Mouse (Mus musculus) bone marrow macrophage, adult 2 months (primary cell): ENCODE results near the gene Zswim1. TPM values are rescaled to one million over a fixed set of nuclear protein-coding genes. Genes with fewer than 3 reads are reported as not detected.
"Not testable (repeated sequence)": the region's sequence is repeated elsewhere in the genome, so short reads cannot be mapped to it uniquely, and the experiment has no call there.

ENCODE experiments used
- H3K27ac ChIP-seq: 2 replicates; pipeline ENCODE4 v1.5.1; 2012; ENCODE audit warnings: low read depth, low read length; ENCODE audit not compliant: insufficient read depth
- H3K4me1 ChIP-seq: 2 replicates; pipeline ENCODE4 v1.6.1; 2012; ENCODE audit warnings: low read length; ENCODE audit not compliant: control insufficient read depth, insufficient read depth
- H3K4me3 ChIP-seq: 2 replicates; pipeline ENCODE4 v1.5.1; 2012; ENCODE audit warnings: mild to moderate bottlenecking, low read length, moderate library complexity; ENCODE audit not compliant: insufficient read depth
- CTCF ChIP-seq: IDR thresholded peaks from 2 replicates; pipeline ENCODE4 v1.5.1; 2012; ENCODE audit warnings: low read depth, mild to moderate bottlenecking, low read length, moderate library complexity
- POLR2A ChIP-seq: IDR thresholded peaks from 2 replicates; pipeline ENCODE4 v1.6.1; 2012; ENCODE audit warnings: mild to moderate bottlenecking, low read depth, low read length, borderline replicate concordance
- polyA plus RNA-seq: library from polyadenylated mRNA; stranded (reverse); fragments of >200 nt; gene quantifications from 2 replicates; pipeline ENCODE4 v1.2.4, GENCODE M21; 2012; ENCODE audit not compliant: missing spikeins, insufficient read depth, insufficient read length

Zswim1 gene
- polyA plus RNA-seq, 1 experiment, result 5.7 TPM

GRCm38 (mm10) chr2:164862179-164862861, 39.8 kb downstream of the Zswim1 start:
- Histone ChIP-seq H3K4me3 (no peak overlapping the region), H3K4me1 (peaks cover 70% of the 10 kb centered on the region), H3K27ac (peak overlapping the region; percentile 94)
- TF ChIP-seq POLR2A (no peak), CTCF (no peak)

GRCm38 (mm10) chr2:164863411-164863810, 40.9 kb downstream of the Zswim1 start:
- peak overlapping the region; percentile 94 for H3K27ac ChIP-seq
- peaks cover 73% of the 10 kb centered on the region for H3K4me1 ChIP-seq
- not testable (repeated sequence) for H3K4me3 ChIP-seq

GRCm38 (mm10) chr2:164864593-164864992, 42.1 kb downstream of the Zswim1 start:
- Histone ChIP-seq H3K4me1 (peaks cover 72% of the 10 kb centered on the region), H3K27ac (peak overlapping the region; percentile 57), H3K4me3 (no peak overlapping the region)
- TF ChIP-seq POLR2A, result no peak
- no peak; the same call in 1 of the 2 replicates for TF ChIP-seq CTCF

- TF ChIP-seq CTCF, result no peak
- Histone ChIP-seq H3K27ac (peak overlapping the region; percentile 99), H3K4me3 (peak overlapping the region; percentile 8; the same call in 1 of the 2 replicates), H3K4me1 (peaks cover 67% of the 10 kb centered on the region)
Observed at GRCm38 (mm10) chr2:164866741-164867551, 44.5 kb downstream of the Zswim1 start.

- no peak overlapping the region for H3K4me3 ChIP-seq
- H3K27ac ChIP-seq, result peak overlapping the region; percentile 99
- TF ChIP-seq POLR2A, result no peak
- peak; percentile 95 for TF ChIP-seq CTCF
- peaks cover 70% of the 10 kb centered on the region for H3K4me1 ChIP-seq
Observed at GRCm38 (mm10) chr2:164867566-164867965, 45.1 kb downstream of the Zswim1 start.

- H3K4me1 ChIP-seq, result peaks cover 64% of the 10 kb centered on the region
- H3K27ac ChIP-seq, result peak overlapping the region; percentile 99
- TF ChIP-seq CTCF, result no peak
- no peak for TF ChIP-seq POLR2A
- no peak overlapping the region for H3K4me3 ChIP-seq
Observed at GRCm38 (mm10) chr2:164868491-164868890, 46.0 kb downstream of the Zswim1 start.

GRCm38 (mm10) chr2:164871602-164872303, 49.3 kb downstream of the Zswim1 start:
- Histone ChIP-seq H3K27ac (no peak overlapping the region), H3K4me3 (no peak overlapping the region), H3K4me1 (peaks cover 66% of the 10 kb centered on the region)
- peak; percentile 43 for TF ChIP-seq CTCF
- no peak for TF ChIP-seq POLR2A

GRCm38 (mm10) chr2:164873621-164874020, 51.1 kb downstream of the Zswim1 start:
- Histone ChIP-seq H3K4me1 (peaks cover 67% of the 10 kb centered on the region), H3K4me3 (peak overlapping the region; percentile 31), H3K27ac (peak overlapping the region; percentile 85)
- TF ChIP-seq CTCF (no peak), POLR2A (no peak)

- peak overlapping the region; percentile 31 for H3K4me3 ChIP-seq
- H3K27ac ChIP-seq, result peak overlapping the region; percentile 85
- no peak for TF ChIP-seq CTCF
- TF ChIP-seq POLR2A, result peak; percentile 5; the same call in 1 of the 2 replicates
- peaks cover 61% of the 10 kb centered on the region for H3K4me1 ChIP-seq
Observed at GRCm38 (mm10) chr2:164874239-164874769, 51.8 kb downstream of the Zswim1 start.

- not testable (repeated sequence) for H3K4me3 ChIP-seq
- peak overlapping the region; percentile 42; the same call in 1 of the 2 replicates for H3K27ac ChIP-seq
- H3K4me1 ChIP-seq, result peaks cover 50% of the 10 kb centered on the region
Observed at GRCm38 (mm10) chr2:164875648-164876047, 53.2 kb downstream of the Zswim1 start.

Other genes starting within 250 kb of the Zswim1 start
- gene Spint3, start 249.2 kb upstream of the Zswim1 start, polyA plus RNA-seq, result not detected in 2 replicates
- not detected in 2 replicates for gene Wfdc6a, start 237.2 kb upstream of the Zswim1 start, polyA plus RNA-seq
- not detected in 2 replicates for gene Eppin, start 229.1 kb upstream of the Zswim1 start, polyA plus RNA-seq
- not detected in 2 replicates for gene Wfdc6b, start 209.2 kb upstream of the Zswim1 start, polyA plus RNA-seq
- gene Wfdc8, start 209.1 kb upstream of the Zswim1 start, polyA plus RNA-seq, result not detected in 2 replicates
- not detected in 2 replicates for gene Wfdc16, start 183.9 kb upstream of the Zswim1 start, polyA plus RNA-seq
- gene Wfdc10, start 166.6 kb upstream of the Zswim1 start, polyA plus RNA-seq, result not detected in 2 replicates
- not detected in 2 replicates for gene Wfdc9, start 166.1 kb upstream of the Zswim1 start, polyA plus RNA-seq
- not detected in 2 replicates for gene Wfdc11, start 148.6 kb upstream of the Zswim1 start, polyA plus RNA-seq
- not detected in 2 replicates for gene Wfdc13, start 137.6 kb upstream of the Zswim1 start, polyA plus RNA-seq
- not detected in 2 replicates for gene Spint4, start 124.2 kb upstream of the Zswim1 start, polyA plus RNA-seq
- gene Spint5, start 107.4 kb upstream of the Zswim1 start, polyA plus RNA-seq, result not detected in 2 replicates
- gene Wfdc3, start 76.8 kb upstream of the Zswim1 start, polyA plus RNA-seq, result not detected in 2 replicates
- gene Dnttip1, start 76.7 kb upstream of the Zswim1 start, polyA plus RNA-seq, result 33.4 and 33.7 TPM in 2 replicates
- gene Ube2c, start 52.8 kb upstream of the Zswim1 start, polyA plus RNA-seq, result 93.9 and 99.8 TPM in 2 replicates
- 0.80 TPM in 1 of 2 replicates, not detected in the other for gene Tnnc2, start 42.7 kb upstream of the Zswim1 start, polyA plus RNA-seq
- 14.6 and 20.3 TPM in 2 replicates for gene Snx21, start 36.9 kb upstream of the Zswim1 start, polyA plus RNA-seq
- 26.8 and 27.6 TPM in 2 replicates for gene Acot8, start 17.8 kb upstream of the Zswim1 start, polyA plus RNA-seq
- 5.0 and 7.3 TPM in 2 replicates for gene Zswim3, start 17.6 kb upstream of the Zswim1 start, polyA plus RNA-seq
- gene Spata25, start 5.9 kb downstream of the Zswim1 start, polyA plus RNA-seq, result 1.4 TPM in 1 of 2 replicates, not detected in the other
- gene Ctsa, start 10.2 kb downstream of the Zswim1 start, polyA plus RNA-seq, result 632 and 760 TPM in 2 replicates
- 21.0 and 25.4 TPM in 2 replicates for gene Neurl2, start 10.8 kb downstream of the Zswim1 start, polyA plus RNA-seq
- 1,260 and 1,371 TPM in 2 replicates for gene Pltp, start 35.0 kb downstream of the Zswim1 start, polyA plus RNA-seq
- gene Pcif1, start 56.6 kb downstream of the Zswim1 start, polyA plus RNA-seq, result 27.1 and 27.6 TPM in 2 replicates
- gene Zfp335, start 89.1 kb downstream of the Zswim1 start, polyA plus RNA-seq, result 14.0 and 14.5 TPM in 2 replicates
- 0.70 and 1.4 TPM in 2 replicates for gene Mmp9, start 118.1 kb downstream of the Zswim1 start, polyA plus RNA-seq
- not detected in 2 replicates for gene Slc12a5, start 138.1 kb downstream of the Zswim1 start, polyA plus RNA-seq
- gene Ncoa5, start 212.2 kb downstream of the Zswim1 start, polyA plus RNA-seq, result 29.5 and 33.0 TPM in 2 replicates
- gene Cd40, start 232.9 kb downstream of the Zswim1 start, polyA plus RNA-seq, result 20.4 and 29.2 TPM in 2 replicates